Mouse (Mus musculus): ENCODE measurements around the gene Elf2. TPM values are rescaled to one million over a fixed set of nuclear protein-coding genes. Genes with fewer than 3 reads are reported as not detected.

Elf2 gene
- total RNA-seq, 2 experiments from 2014 or later: 48.5 to 51.8 TPM

- no peak for DNase-seq (ENCODE audit: extremely low spot score in 1 of 2, low spot score in 2 of 2)
- intact Hi-C loops (cut with DNase I): no loop called here
- Histone ChIP-seq H3K27ac (no peak overlapping the region), H3K4me3 (no peak overlapping the region)
- TF ChIP-seq CTCF (IDR thresholded peaks at IDR 0.05): no peak
Measured at GRCm38 (mm10) chr3:51247704-51248103, 92.8 kb downstream of the Elf2 start.

- H3K27ac ChIP-seq: no peak overlapping the region
- no peak for DNase-seq (ENCODE audit: extremely low spot score in 1 of 2, low spot score in 2 of 2)
- TF ChIP-seq CTCF (IDR thresholded peaks at IDR 0.05): no peak
- intact Hi-C loops (cut with DNase I): loop anchor here (5.0 kb wide), 1 partner anchor 38 kb away; no protein-coding TSS in a partner anchor
- H3K4me3 ChIP-seq: no peak overlapping the region
Measured at GRCm38 (mm10) chr3:51239541-51239940, 100.9 kb downstream of the Elf2 start.

- Histone ChIP-seq H3K4me3 (no peak overlapping the region), H3K27ac (no peak overlapping the region)
- no peak for TF ChIP-seq CTCF (IDR thresholded peaks at IDR 0.05)
- no peak for DNase-seq (ENCODE audit: extremely low spot score in 1 of 2, low spot score in 2 of 2)
- intact Hi-C loops (cut with DNase I): loop anchor here (5.0 kb wide), 1 partner anchor 39 kb away; no protein-coding TSS in a partner anchor
Measured at GRCm38 (mm10) chr3:51238515-51238914, 101.9 kb downstream of the Elf2 start.

GRCm38 (mm10) chr3:51234752-51235055 lies 105.8 kb downstream of the Elf2 start:
- intact Hi-C loops (cut with DNase I): loop anchor here (1.0 to 5.0 kb wide), 4 partner anchors 43 to 173 kb away; partner anchors contain the start of gene Ndufc1

GRCm38 (mm10) chr3:51233918-51234751 lies 106.3 kb downstream of the Elf2 start:
- peak; percentile 95 for TF ChIP-seq CTCF (IDR thresholded peaks at IDR 0.05)
- intact Hi-C loops (cut with DNase I): loop anchor here (1.0 to 5.0 kb wide), 3 partner anchors 55 to 173 kb away; partner anchors contain the start of gene Ndufc1
- H3K27ac ChIP-seq: no peak overlapping the region
- DNase-seq (ENCODE audit: extremely low spot score in 1 of 2, low spot score in 2 of 2): peak; percentile 68 to 80
- no peak overlapping the region for H3K4me3 ChIP-seq

More at GRCm38 (mm10) chr3:51234752-51235055, 105.8 kb downstream of the Elf2 start:
- no peak for TF ChIP-seq CTCF (IDR thresholded peaks at IDR 0.05)
- H3K27ac ChIP-seq: no peak overlapping the region
- no peak for DNase-seq (ENCODE audit: extremely low spot score in 1 of 2, low spot score in 2 of 2)
- no peak overlapping the region for H3K4me3 ChIP-seq

GRCm38 (mm10) chr3:51233474-51233873 lies 107.0 kb downstream of the Elf2 start:
- Histone ChIP-seq H3K27ac (no peak overlapping the region), H3K4me3 (no peak overlapping the region)
- intact Hi-C loops (cut with DNase I): loop anchor here (5.0 kb wide), 1 partner anchor 174 kb away; the partner anchor contains the start of gene Ndufc1
- no peak for DNase-seq (ENCODE audit: extremely low spot score in 1 of 2, low spot score in 2 of 2)
- no peak for TF ChIP-seq CTCF (IDR thresholded peaks at IDR 0.05)

- no peak overlapping the region for H3K27ac ChIP-seq
- no peak for TF ChIP-seq CTCF (IDR thresholded peaks at IDR 0.05)
- H3K4me3 ChIP-seq: no peak overlapping the region
- no peak for DNase-seq (ENCODE audit: extremely low spot score in 1 of 2, low spot score in 2 of 2)
- intact Hi-C loops (cut with DNase I): loop anchor here (5.0 kb wide), 1 partner anchor 175 kb away; the partner anchor contains the start of gene Ndufc1
Measured at GRCm38 (mm10) chr3:51232205-51232910, 108.1 kb downstream of the Elf2 start.

GRCm38 (mm10) chr3:51231499-51231898 lies 109.0 kb downstream of the Elf2 start:
- intact Hi-C loops (cut with DNase I): loop anchor here (5.0 kb wide), 1 partner anchor 176 kb away; the partner anchor contains the start of gene Ndufc1
- Histone ChIP-seq H3K27ac (no peak overlapping the region), H3K4me3 (no peak overlapping the region)
- no peak for DNase-seq (ENCODE audit: extremely low spot score in 1 of 2, low spot score in 2 of 2)
- TF ChIP-seq CTCF (IDR thresholded peaks at IDR 0.05): no peak

- no peak for TF ChIP-seq CTCF (IDR thresholded peaks at IDR 0.05)
- intact Hi-C loops (cut with DNase I): loop anchor here (5.0 kb wide), 1 partner anchor 176 kb away; the partner anchor contains the start of gene Ndufc1
- H3K27ac ChIP-seq: no peak overlapping the region
- DNase-seq (ENCODE audit: extremely low spot score in 1 of 2, low spot score in 2 of 2): no peak
- H3K4me3 ChIP-seq: no peak overlapping the region
Measured at GRCm38 (mm10) chr3:51230886-51231285, 109.6 kb downstream of the Elf2 start.

- Histone ChIP-seq H3K4me3 (no peak overlapping the region), H3K27ac (no peak overlapping the region)
- DNase-seq (ENCODE audit: extremely low spot score in 1 of 2, low spot score in 2 of 2): no peak
- no peak for TF ChIP-seq CTCF (IDR thresholded peaks at IDR 0.05)
- intact Hi-C loops (cut with DNase I): loop anchor here (5.0 kb wide), 1 partner anchor 177 kb away; the partner anchor contains the start of gene Ndufc1
Measured at GRCm38 (mm10) chr3:51230146-51230835, 110.2 kb downstream of the Elf2 start.

- DNase-seq (ENCODE audit: extremely low spot score in 1 of 2, low spot score in 2 of 2): no peak
- H3K27ac ChIP-seq: peak overlapping the region; percentile 21; the same call in 1 of the 2 replicates
- intact Hi-C loops (cut with DNase I): no loop called here
- no peak for TF ChIP-seq CTCF (IDR thresholded peaks at IDR 0.05)
- H3K4me3 ChIP-seq: no peak overlapping the region
Measured at GRCm38 (mm10) chr3:51229226-51229625, 111.2 kb downstream of the Elf2 start.
